8 mouse cellular contexts compared by ENCODE assay signal in genomic region chr14:104465483-104466235, GRCm38 (mm10). TPM values are rescaled to one million over a fixed set of nuclear protein-coding genes. Genes with fewer than 3 reads are reported as not detected.
DNase-seq lines count a peak whose midpoint lies in the region; ATAC-seq and TF ChIP-seq lines count a peak whose summit lies in the region.

No protein-coding gene starts in this region.

- no peak overlapping the region for H3K27ac ChIP-seq in spleen, adult 2 months (ENCODE audit: insufficient read depth, low read length)
- H3K27ac ChIP-seq in embryonic facial prominence, embryonic 15.5 days (replicated peaks), result no peak overlapping the region
- H3K27ac ChIP-seq in intestine, postnatal 0 days (ENCODE audit: low read depth, low read length), result no peak overlapping the region
- peak overlapping the region; percentile 47 for H3K27ac ChIP-seq in midbrain, embryonic 16.5 days (ENCODE audit: low read length)

- H3K4me1 ChIP-seq in spleen, adult 2 months (ENCODE audit: control insufficient read depth, insufficient read depth, insufficient read length), result peaks cover 8% of the 10 kb centered on the region
- peaks cover 29% of the 10 kb centered on the region for H3K4me1 ChIP-seq in embryonic facial prominence, embryonic 15.5 days
- peaks cover 9% of the 10 kb centered on the region; the same call in 1 of the 2 replicates for H3K4me1 ChIP-seq in intestine, postnatal 0 days (replicated peaks; ENCODE audit: control insufficient read depth, insufficient read depth, low read length)
- H3K4me1 ChIP-seq in midbrain, embryonic 16.5 days (ENCODE audit: control insufficient read depth, insufficient read depth, low read length), result peaks cover 18% of the 10 kb centered on the region

- peaks cover 51% of the 10 kb centered on the region for H3K27me3 ChIP-seq in spleen, adult 2 months (ENCODE audit: control insufficient read depth, insufficient read depth, low read length)
- H3K27me3 ChIP-seq in embryonic facial prominence, embryonic 15.5 days, result peaks cover 95% of the 10 kb centered on the region
- H3K27me3 ChIP-seq in intestine, postnatal 0 days (replicated peaks; ENCODE audit: control insufficient read depth, insufficient read depth, low read length), result peaks cover 91% of the 10 kb centered on the region
- peaks cover 36% of the 10 kb centered on the region for H3K27me3 ChIP-seq in midbrain, embryonic 16.5 days (ENCODE audit: control insufficient read depth, insufficient read depth, low read depth, low read length)

- peak overlapping the region; percentile 58 for H3K4me2 ChIP-seq in embryonic facial prominence, embryonic 15.5 days (replicated peaks)
- peak overlapping the region; percentile 86 for H3K4me2 ChIP-seq in intestine, postnatal 0 days (replicated peaks; ENCODE audit: low read depth)
- peak overlapping the region; percentile 72 for H3K4me2 ChIP-seq in midbrain, embryonic 16.5 days (ENCODE audit: low read length)

- DNase-seq in spleen, adult 2 months (ENCODE audit: low read depth in 1 of 2, low spot score in 2 of 2), result no peak
- DNase-seq in spleen, postnatal 36 days (ENCODE audit: low spot score in 2 of 2), result no peak
- no peak for DNase-seq in layer of hippocampus, adult 11-12 months (ENCODE audit: low spot score)
- DNase-seq in spleen, postnatal 14 days (ENCODE audit: low spot score in 2 of 2), result no peak
- DNase-seq in right cerebral cortex, postnatal 36 days (ENCODE audit: low spot score in 2 of 2), result no peak

- no peak for ATAC-seq in embryonic facial prominence, embryonic 15.5 days (ENCODE audit: insufficient number of reproducible peaks, low FRiP score, low TSS enrichment, low read depth)
- ATAC-seq in intestine, postnatal 0 days, result no peak
- no peak for ATAC-seq in midbrain, embryonic 16.5 days

- H3K9ac ChIP-seq in embryonic facial prominence, embryonic 15.5 days, result no peak overlapping the region
- no peak overlapping the region for H3K9ac ChIP-seq in intestine, postnatal 0 days (ENCODE audit: low read depth, low read length)
- peak overlapping the region; percentile 2 for H3K9ac ChIP-seq in midbrain, embryonic 16.5 days (ENCODE audit: low read depth, low read length)

- 2% methylated on average over 63 of the region's 64 CpGs for WGBS in spleen, adult 2 months
- under 1% methylated on average over 64 of the region's 64 CpGs for WGBS in embryonic facial prominence, embryonic 15.5 days
- under 1% methylated on average over 62 of the region's 64 CpGs for WGBS in intestine, postnatal 0 days
- WGBS in midbrain, embryonic 16.5 days, result under 1% methylated on average over 61 of the region's 64 CpGs

- no peak for TF ChIP-seq CTCF in spleen, adult 2 months (IDR thresholded peaks at IDR 0.05; ENCODE audit: extremely low read depth, insufficient read depth, insufficient read length, insufficient replicate concordance)
- TF ChIP-seq CTCF in intestine, postnatal 0 days (IDR thresholded peaks at IDR 0.05; ENCODE audit: low read depth), result no peak

- TF ChIP-seq POLR2A in spleen, adult 2 months (IDR thresholded peaks at IDR 0.05; ENCODE audit: low read depth, low read length), result no peak

- H3K9me3 ChIP-seq in embryonic facial prominence, embryonic 15.5 days (replicated peaks), result no peaks in the 10 kb centered on the region
- no peaks in the 10 kb centered on the region for H3K9me3 ChIP-seq in intestine, postnatal 0 days (ENCODE audit: control insufficient read depth)
- H3K9me3 ChIP-seq in midbrain, embryonic 16.5 days (replicated peaks; ENCODE audit: control insufficient read depth, low read length, poor library complexity, severe bottlenecking), result no peaks in the 10 kb centered on the region

- no peaks in the 10 kb centered on the region for H3K36me3 ChIP-seq in spleen, adult 2 months (ENCODE audit: control insufficient read depth, insufficient read depth, low read length)
- H3K36me3 ChIP-seq in embryonic facial prominence, embryonic 15.5 days, result no peaks in the 10 kb centered on the region
- H3K36me3 ChIP-seq in intestine, postnatal 0 days (ENCODE audit: control insufficient read depth, insufficient read depth), result no peaks in the 10 kb centered on the region
- H3K36me3 ChIP-seq in midbrain, embryonic 16.5 days (ENCODE audit: control insufficient read depth, insufficient read depth, low read length), result no peaks in the 10 kb centered on the region

- H3K4me3 ChIP-seq in spleen, adult 2 months (ENCODE audit: extremely low read depth, insufficient read depth, insufficient read length), result peak overlapping the region; percentile 40
- H3K4me3 ChIP-seq in embryonic facial prominence, embryonic 15.5 days (replicated peaks), result peak overlapping the region; percentile 33
- peak overlapping the region; percentile 32 for H3K4me3 ChIP-seq in intestine, postnatal 0 days (ENCODE audit: low read depth, low read length)
- peak overlapping the region; percentile 52 for H3K4me3 ChIP-seq in midbrain, embryonic 16.5 days (ENCODE audit: low read depth, low read length)

RNA-seq across cellular contexts. Expression of gene Pou4f1, which starts 2.1 kb away (rescaled TPM):
- polyA plus RNA-seq in spleen, adult 2 months (2012; rRNA removed), result 0.01 and 0.07 TPM in 2 replicates
- polyA plus RNA-seq in embryonic facial prominence, embryonic 15.5 days (2015; fragmentation: Nextera tagmentation; extraction: Ambion mirVana), result 0.75 and 1.1 TPM in 2 replicates
- polyA plus RNA-seq in intestine, postnatal 0 days (2015; fragmentation: Nextera tagmentation; extraction: Ambion mirVana), result 0.25 and 0.39 TPM in 2 replicates
- 63.1 and 75.6 TPM in 2 replicates for polyA plus RNA-seq in midbrain, embryonic 16.5 days (2015; fragmentation: Nextera tagmentation; extraction: Ambion mirVana)

RNA-seq across cellular contexts. Expression of gene Rnf219, which starts 56.8 kb away (rescaled TPM):
- 1.4 and 2.3 TPM in 2 replicates for polyA plus RNA-seq in spleen, adult 2 months (2012; rRNA removed)
- 21.8 and 23.8 TPM in 2 replicates for polyA plus RNA-seq in embryonic facial prominence, embryonic 15.5 days (2015; fragmentation: Nextera tagmentation; extraction: Ambion mirVana)
- 7.0 and 8.4 TPM in 2 replicates for polyA plus RNA-seq in intestine, postnatal 0 days (2015; fragmentation: Nextera tagmentation; extraction: Ambion mirVana)
- 28.5 and 31.4 TPM in 2 replicates for polyA plus RNA-seq in midbrain, embryonic 16.5 days (2015; fragmentation: Nextera tagmentation; extraction: Ambion mirVana)

Comparison
In these comparisons a context has a peak if more than half of its experiments do, and no peak if none do; other contexts are left out.
1. RNA of gene Pou4f1, which starts 2.1 kb away (polyA plus RNA-seq): 63.1 to 75.6 TPM in midbrain, embryonic 16.5 days; 0.75 to 1.1 TPM in embryonic facial prominence, embryonic 15.5 days, 0.25 to 0.39 TPM in intestine, postnatal 0 days and 0.01 to 0.07 TPM in spleen, adult 2 months; every median in the first group is over 10 times any median in the second.
2. Peak in every context shown above with its lines, with median percentiles within 50 percentile points of each other: H3K4me3 ChIP-seq and H3K4me2 ChIP-seq.